Mouse (Mus musculus): Measurements from ENCODE around the gene Dach2. TPM values are rescaled to one million over a fixed set of nuclear protein-coding genes. Genes with fewer than 3 reads are reported as not detected.

Dach2 gene
- polyA plus RNA-seq, 1 experiment from 2014 or later = 1.1 TPM

DNA sequence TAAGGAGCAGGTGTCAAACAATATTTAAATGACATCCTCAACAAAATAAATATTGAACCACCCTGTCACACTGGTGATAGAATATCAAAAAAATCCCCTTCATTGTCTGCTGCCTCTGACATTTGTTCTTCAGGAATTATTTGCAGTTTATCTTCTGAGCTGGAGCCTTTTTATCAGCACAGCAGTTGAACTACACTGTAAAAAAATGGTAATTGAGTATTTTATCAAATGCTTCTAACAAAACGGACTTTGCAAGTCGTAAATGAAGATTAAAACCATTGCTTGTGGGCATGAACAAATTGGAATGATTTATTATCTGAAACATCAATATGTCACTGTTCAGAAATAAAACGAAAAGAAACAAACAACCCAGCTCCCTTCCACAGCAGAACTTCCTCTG, 97.1 kb downstream of the Dach2 start:
- TF ChIP-seq CTCF (IDR thresholded peaks at IDR 0.05; ENCODE audit: low read depth) (no peak), EP300 (optimal IDR thresholded peaks at IDR 0.05) (no peak)
- H3K27ac ChIP-seq (replicated peaks) = no peak overlapping the region
- H3K4me2 ChIP-seq (replicated peaks; ENCODE audit: low read depth) = no peak overlapping the region
- WGBS = 41% methylated on average over 3 of the region's 3 CpGs
- no peak overlapping the region for H3K4me3 ChIP-seq (ENCODE audit: low read depth, low read length)
- H3K9ac ChIP-seq (ENCODE audit: low read length) = no peak overlapping the region
- no peaks in the 10 kb centered on the region for H3K4me1 ChIP-seq (replicated peaks; ENCODE audit: control insufficient read depth, insufficient read depth)
- no peaks in the 10 kb centered on the region for H3K9me3 ChIP-seq (ENCODE audit: control insufficient read depth, low read length)
- DNase-seq (ENCODE audit: low spot score) (no peak), ATAC-seq (ENCODE audit: low FRiP score, low TSS enrichment) (no peak)
- no peaks in the 10 kb centered on the region for H3K27me3 ChIP-seq (ENCODE audit: control insufficient read depth, insufficient read depth, low read length)
- no peaks in the 10 kb centered on the region for H3K36me3 ChIP-seq (ENCODE audit: control insufficient read depth, insufficient read depth, low read length)

DNA sequence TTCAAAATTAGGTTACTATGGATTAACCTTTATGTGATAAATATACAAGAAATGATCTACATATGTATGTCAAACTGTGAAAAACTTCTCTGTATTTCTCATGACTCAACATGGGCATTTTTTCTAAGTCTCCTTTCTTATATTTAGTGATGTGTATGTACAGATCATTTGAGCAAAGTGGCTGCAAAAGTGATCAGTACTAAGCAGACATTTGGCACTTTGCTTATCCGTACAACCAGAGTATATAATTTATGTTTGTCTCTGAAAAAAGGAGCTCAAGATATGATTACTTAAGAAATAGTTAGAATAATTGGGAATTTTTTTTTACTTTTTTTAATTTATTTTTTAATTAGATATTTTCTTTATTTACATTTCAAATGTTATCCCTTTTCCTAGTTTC, 111.4 kb downstream of the Dach2 start:
- Histone ChIP-seq H3K36me3 (ENCODE audit: control insufficient read depth, insufficient read depth, low read length) (no peaks in the 10 kb centered on the region), H3K4me2 (replicated peaks; ENCODE audit: low read depth) (no peak overlapping the region), H3K9me3 (ENCODE audit: control insufficient read depth, low read length) (no peaks in the 10 kb centered on the region), H3K4me3 (ENCODE audit: low read depth, low read length) (no peak overlapping the region), H3K27ac (replicated peaks) (no peak overlapping the region), H3K4me1 (replicated peaks; ENCODE audit: control insufficient read depth, insufficient read depth) (no peaks in the 10 kb centered on the region), H3K27me3 (ENCODE audit: control insufficient read depth, insufficient read depth, low read length) (no peaks in the 10 kb centered on the region), H3K9ac (ENCODE audit: low read length) (no peak overlapping the region)
- WGBS = 81% methylated on average over 1 of the region's 1 CpGs
- no peak for DNase-seq (ENCODE audit: low spot score)
- TF ChIP-seq EP300 (optimal IDR thresholded peaks at IDR 0.05) = no peak
- no peak for TF ChIP-seq CTCF (IDR thresholded peaks at IDR 0.05; ENCODE audit: low read depth)
- no peak for ATAC-seq (ENCODE audit: low FRiP score, low TSS enrichment)

DNA sequence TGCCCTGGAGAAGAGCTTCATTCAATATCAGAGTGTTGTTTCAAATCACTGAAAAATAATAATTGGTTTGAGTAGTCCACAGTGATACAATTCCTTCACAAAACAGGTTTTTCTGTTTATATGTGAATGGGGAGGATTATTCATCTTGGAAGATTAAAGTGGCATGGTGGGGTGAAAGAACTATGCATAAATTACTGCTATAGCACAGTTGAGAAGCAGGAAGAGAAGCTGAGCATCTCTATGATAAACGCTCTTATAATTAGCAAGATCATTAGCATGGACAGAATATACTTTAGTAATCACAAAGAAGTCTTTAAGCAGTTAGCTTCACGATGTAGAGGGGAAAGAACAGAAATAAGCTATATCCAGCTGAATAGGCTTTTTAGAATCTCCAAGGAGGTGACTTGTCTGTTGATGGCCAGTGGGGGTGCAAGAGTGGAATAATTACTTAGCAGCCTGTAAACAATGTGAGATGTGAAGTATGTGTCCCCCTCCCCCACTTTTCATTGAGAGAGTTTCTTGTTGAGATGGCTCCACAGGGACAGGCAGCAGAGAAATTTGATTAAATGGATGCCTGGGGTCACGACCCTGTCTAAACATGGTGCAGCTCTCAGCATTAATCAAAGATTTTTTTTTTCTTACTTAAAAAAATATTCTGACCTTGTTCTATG, 124.3 kb downstream of the Dach2 start:
- Histone ChIP-seq H3K27me3 (ENCODE audit: control insufficient read depth, insufficient read depth, low read length) (no peaks in the 10 kb centered on the region), H3K36me3 (ENCODE audit: control insufficient read depth, insufficient read depth, low read length) (no peaks in the 10 kb centered on the region), H3K4me1 (replicated peaks; ENCODE audit: control insufficient read depth, insufficient read depth) (no peaks in the 10 kb centered on the region), H3K4me3 (ENCODE audit: low read depth, low read length) (no peak overlapping the region), H3K9ac (ENCODE audit: low read length) (no peak overlapping the region), H3K27ac (replicated peaks) (no peak overlapping the region), H3K9me3 (ENCODE audit: control insufficient read depth, low read length) (no peaks in the 10 kb centered on the region), H3K4me2 (replicated peaks; ENCODE audit: low read depth) (no peak overlapping the region)
- DNase-seq (ENCODE audit: low spot score) (no peak), ATAC-seq (ENCODE audit: low FRiP score, low TSS enrichment) (no peak)
- WGBS = 39% methylated on average over 3 of the region's 3 CpGs
- no peak for TF ChIP-seq CTCF (IDR thresholded peaks at IDR 0.05; ENCODE audit: low read depth)
- TF ChIP-seq EP300 (optimal IDR thresholded peaks at IDR 0.05) = no peak

DNA sequence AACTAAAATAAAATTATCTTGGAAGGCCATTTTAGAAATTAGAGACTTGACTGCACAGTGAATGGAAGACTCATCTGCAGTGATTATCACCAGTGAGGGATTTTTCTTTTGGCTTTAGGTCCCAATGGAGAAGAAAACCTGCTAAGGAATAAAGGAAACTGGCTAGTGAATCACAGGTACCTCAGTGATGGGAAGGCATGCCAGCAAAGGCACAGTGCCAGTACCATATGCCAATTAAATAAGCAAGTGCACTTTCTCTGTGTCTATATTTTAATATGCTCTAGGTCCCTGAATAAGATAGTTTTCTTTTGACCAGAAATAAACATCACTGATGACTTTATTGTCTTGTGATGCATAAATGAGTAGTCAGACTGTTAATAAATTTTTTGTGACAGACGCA, 184.8 kb downstream of the Dach2 start:
- Histone ChIP-seq H3K9me3 (ENCODE audit: control insufficient read depth, low read length) (no peaks in the 10 kb centered on the region), H3K36me3 (ENCODE audit: control insufficient read depth, insufficient read depth, low read length) (no peaks in the 10 kb centered on the region), H3K4me1 (replicated peaks; ENCODE audit: control insufficient read depth, insufficient read depth) (no peaks in the 10 kb centered on the region), H3K4me3 (ENCODE audit: low read depth, low read length) (no peak overlapping the region), H3K27me3 (ENCODE audit: control insufficient read depth, insufficient read depth, low read length) (no peaks in the 10 kb centered on the region), H3K27ac (replicated peaks) (no peak overlapping the region), H3K4me2 (replicated peaks; ENCODE audit: low read depth) (no peak overlapping the region), H3K9ac (ENCODE audit: low read length) (no peak overlapping the region)
- ATAC-seq (ENCODE audit: low FRiP score, low TSS enrichment) = no peak
- 88% methylated on average over 1 of the region's 1 CpGs for WGBS
- TF ChIP-seq EP300 (optimal IDR thresholded peaks at IDR 0.05) = no peak
- no peak for TF ChIP-seq CTCF (IDR thresholded peaks at IDR 0.05; ENCODE audit: low read depth)
- DNase-seq (ENCODE audit: low spot score) = no peak

DNA sequence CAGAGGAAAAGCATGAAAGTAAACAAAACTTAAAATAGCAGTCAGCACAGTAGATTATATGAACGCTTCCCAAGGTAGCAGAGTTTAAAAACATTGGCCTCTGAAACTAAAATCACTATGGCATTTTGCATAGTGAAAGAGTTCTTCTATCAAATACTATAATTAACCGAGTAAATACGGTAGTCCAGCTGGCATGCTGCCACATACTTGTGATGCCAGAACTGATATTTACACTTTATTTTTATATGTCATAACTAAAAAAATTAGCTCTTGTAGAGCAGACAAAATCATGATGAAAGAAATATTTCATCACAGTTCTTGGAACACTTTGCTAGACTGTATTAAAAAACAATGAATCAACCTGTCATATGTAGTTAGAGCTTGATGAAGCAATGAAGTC, 247.8 kb downstream of the Dach2 start:
- H3K27ac ChIP-seq (replicated peaks) = no peak overlapping the region
- TF ChIP-seq CTCF (IDR thresholded peaks at IDR 0.05; ENCODE audit: low read depth) (no peak), EP300 (optimal IDR thresholded peaks at IDR 0.05) (no peak)
- WGBS = 34% methylated on average over 3 of the region's 3 CpGs

DNA sequence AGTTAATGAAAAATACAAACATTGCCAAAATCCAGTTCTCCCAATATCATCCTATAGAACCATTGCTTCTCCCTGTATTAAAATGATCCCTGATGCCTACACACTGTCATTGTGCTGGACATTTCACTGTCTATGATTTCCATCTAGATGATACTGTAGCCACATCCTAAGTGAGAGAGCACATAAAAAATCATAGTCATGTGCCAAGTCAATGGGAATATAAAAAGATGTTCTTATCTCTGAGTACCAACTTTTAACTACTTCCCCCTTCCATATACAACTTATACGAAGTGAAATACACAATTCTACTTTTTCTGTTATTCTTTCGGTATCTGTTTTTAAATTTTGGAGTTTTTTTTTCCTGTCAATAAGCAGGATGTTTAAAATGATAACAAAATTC, 266.6 kb downstream of the Dach2 start:
- ATAC-seq (ENCODE audit: low FRiP score, low TSS enrichment) = no peak
- Histone ChIP-seq H3K27ac (replicated peaks) (no peak overlapping the region), H3K4me2 (replicated peaks; ENCODE audit: low read depth) (no peak overlapping the region), H3K9ac (ENCODE audit: low read length) (no peak overlapping the region), H3K36me3 (ENCODE audit: control insufficient read depth, insufficient read depth, low read length) (no peaks in the 10 kb centered on the region), H3K4me1 (replicated peaks; ENCODE audit: control insufficient read depth, insufficient read depth) (no peaks in the 10 kb centered on the region), H3K9me3 (ENCODE audit: control insufficient read depth, low read length) (no peaks in the 10 kb centered on the region), H3K27me3 (ENCODE audit: control insufficient read depth, insufficient read depth, low read length) (no peaks in the 10 kb centered on the region), H3K4me3 (ENCODE audit: low read depth, low read length) (no peak overlapping the region)
- no peak for DNase-seq (ENCODE audit: low spot score)
- no peak for TF ChIP-seq EP300 (optimal IDR thresholded peaks at IDR 0.05)
- no peak for TF ChIP-seq CTCF (IDR thresholded peaks at IDR 0.05; ENCODE audit: low read depth)
- WGBS = 75% methylated on average over 2 of the region's 2 CpGs

More for the DNA sequence above, 247.8 kb downstream of the Dach2 start:
- DNase-seq (ENCODE audit: low spot score) = no peak
- no peak overlapping the region for H3K4me2 ChIP-seq (replicated peaks; ENCODE audit: low read depth)
- H3K27me3 ChIP-seq (ENCODE audit: control insufficient read depth, insufficient read depth, low read length) = no peaks in the 10 kb centered on the region
- H3K36me3 ChIP-seq (ENCODE audit: control insufficient read depth, insufficient read depth, low read length) = no peaks in the 10 kb centered on the region
- H3K9me3 ChIP-seq (ENCODE audit: control insufficient read depth, low read length) = no peaks in the 10 kb centered on the region
- no peak overlapping the region for H3K9ac ChIP-seq (ENCODE audit: low read length)
- no peaks in the 10 kb centered on the region for H3K4me1 ChIP-seq (replicated peaks; ENCODE audit: control insufficient read depth, insufficient read depth)
- no peak for ATAC-seq (ENCODE audit: low FRiP score, low TSS enrichment)
- no peak overlapping the region for H3K4me3 ChIP-seq (ENCODE audit: low read depth, low read length)

Data from stomach, postnatal 0 days (tissue).